Mouse (Mus musculus): ENCODE measurements at regions not wholly inside any gene's neighbourhood (a gene's known extent, or its start where the extent isn't known, plus 50 kb on each side); places are given as distances from the start of the nearest gene placed in this dataset.
A peak's percentile ranks its signal among the peaks of the same experiment; 100 is the strongest.

- DNase-seq (ENCODE audit: low spot score in 2 of 2): peak in 1 of 2 experiments; percentile 23
These were observed 577.9 kb downstream of the Plcl1 start for GRCm38 (mm10) chr1:55983522-55984066.

- no peak for DNase-seq (ENCODE audit: low spot score in 2 of 2)
These were observed 591.4 kb downstream of the Plcl1 start for GRCm38 (mm10) chr1:55997074-55997473.
